1 mouse cellular context compared by ENCODE assay signal in the genomic region with DNA sequence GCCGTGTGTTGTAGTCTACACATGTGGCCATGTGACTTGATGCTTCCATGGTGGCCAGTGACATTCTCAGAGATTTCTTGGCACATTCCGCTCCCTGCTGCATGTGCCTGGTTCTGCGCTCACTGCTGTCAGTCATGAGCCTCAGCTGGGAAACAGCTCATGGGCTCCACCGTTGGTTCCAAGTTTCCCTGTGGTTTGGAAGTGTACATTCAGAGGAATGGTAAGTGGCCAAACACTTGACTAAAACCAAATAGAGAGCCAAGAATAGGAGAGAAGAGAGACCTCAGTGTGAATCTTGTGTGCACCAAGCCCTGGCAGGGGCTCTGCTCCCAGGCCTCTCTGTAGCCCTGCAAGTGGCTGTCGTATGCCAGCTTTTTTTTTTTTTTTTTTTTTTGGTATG.
TF ChIP-seq lines count a peak whose summit lies in the region.

No protein-coding gene starts in this region.

TF ChIP-seq in CH12.LX, 34 proteins besides CTCF, POLR2A, EP300 and RAD21:
- TF ChIP-seq MAFK (IDR thresholded peaks at IDR 0.05; ENCODE audit: insufficient replicate concordance, low read length): no peak
- no peak for TF ChIP-seq JUND (conservative IDR thresholded peaks at IDR 0.05; ENCODE audit: low read depth, low read length)
- no peak for TF ChIP-seq TBP (conservative IDR thresholded peaks at IDR 0.05; ENCODE audit: low read depth, low read length)
- TF ChIP-seq PAX5 (IDR thresholded peaks at IDR 0.05; ENCODE audit: low read length): no peak
- no peak for TF ChIP-seq RCOR1 (conservative IDR thresholded peaks at IDR 0.05; ENCODE audit: low read depth, low read length)
- TF ChIP-seq MAX (IDR thresholded peaks at IDR 0.05; ENCODE audit: low read length): no peak
- no peak for TF ChIP-seq E2F4 (IDR thresholded peaks at IDR 0.05; ENCODE audit: insufficient replicate concordance, low read depth, low read length)
- TF ChIP-seq NRF1 (IDR thresholded peaks at IDR 0.05; ENCODE audit: low read depth, low read length): no peak
- TF ChIP-seq ZC3H11A (IDR thresholded peaks at IDR 0.05; ENCODE audit: low read depth, low read length): no peak
- no peak for TF ChIP-seq GABPA (IDR thresholded peaks at IDR 0.05; ENCODE audit: insufficient replicate concordance, low read depth, low read length)
- TF ChIP-seq HCFC1 (IDR thresholded peaks at IDR 0.05; ENCODE audit: low read depth, low read length): no peak
- no peak for TF ChIP-seq USF1 (IDR thresholded peaks at IDR 0.05; ENCODE audit: low read depth, low read length)
- no peak for TF ChIP-seq BHLHE40 (IDR thresholded peaks at IDR 0.05; ENCODE audit: low read depth, low read length)
- no peak for TF ChIP-seq SIN3A (IDR thresholded peaks at IDR 0.05; ENCODE audit: low read length)
- TF ChIP-seq ELF1 (IDR thresholded peaks at IDR 0.05; ENCODE audit: low read depth, low read length): no peak
- TF ChIP-seq CHD2 (IDR thresholded peaks at IDR 0.05; ENCODE audit: low read length): no peak
- no peak for TF ChIP-seq USF2 (conservative IDR thresholded peaks at IDR 0.05; ENCODE audit: low read depth, low read length)
